Mouse (Mus musculus) 3134 (cell line): ENCODE measurements around the gene Ndst4.

Experiments
- DNase-seq: peaks from one replicate; pipeline ENCODE4 v3.0.0-alpha.2; 2011; ENCODE audit warnings: low spot score; ENCODE audit not compliant: insufficient read length; ENCODE audit errors: extremely low read depth

Gene Ndst4

DNA sequence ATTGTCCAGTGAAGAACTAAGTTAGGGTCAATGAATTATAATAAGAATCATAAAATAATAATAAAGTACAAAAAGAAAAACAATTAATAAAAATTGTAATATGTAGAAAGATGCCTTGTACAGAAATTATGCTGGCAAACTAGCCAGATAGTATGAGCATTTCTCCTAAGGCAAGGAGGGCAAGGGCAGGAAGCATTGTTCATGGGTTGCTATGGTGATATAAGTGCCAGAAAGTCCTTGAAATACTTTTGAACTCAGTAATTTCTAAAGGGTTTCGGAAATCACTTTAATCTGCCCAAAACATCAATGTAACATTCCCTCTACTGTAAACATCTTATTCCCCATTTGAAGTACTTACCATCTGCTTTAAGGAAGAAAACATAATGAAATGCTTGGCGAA is 319.1 kb downstream of the Ndst4 start:
- no peak for DNase-seq

DNA sequence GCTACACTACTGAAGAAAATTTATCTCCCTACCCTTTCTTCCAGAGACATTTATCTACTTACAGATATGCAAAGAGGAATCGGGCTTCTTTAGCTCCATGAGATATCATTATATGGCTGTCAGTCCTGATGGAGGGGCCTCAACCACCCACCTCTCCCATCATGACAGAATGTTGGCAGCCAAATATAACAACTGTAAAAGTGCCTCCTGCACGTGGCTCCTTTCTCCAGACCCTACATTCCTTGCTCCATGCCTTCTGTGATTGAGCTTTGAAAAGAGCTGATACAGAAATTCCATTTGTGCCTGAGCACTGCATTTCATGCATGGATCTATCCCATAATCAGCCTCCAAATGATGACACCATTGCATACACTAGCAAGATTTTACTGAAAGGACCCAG is 331.1 kb downstream of the Ndst4 start:
- no peak for DNase-seq

DNA sequence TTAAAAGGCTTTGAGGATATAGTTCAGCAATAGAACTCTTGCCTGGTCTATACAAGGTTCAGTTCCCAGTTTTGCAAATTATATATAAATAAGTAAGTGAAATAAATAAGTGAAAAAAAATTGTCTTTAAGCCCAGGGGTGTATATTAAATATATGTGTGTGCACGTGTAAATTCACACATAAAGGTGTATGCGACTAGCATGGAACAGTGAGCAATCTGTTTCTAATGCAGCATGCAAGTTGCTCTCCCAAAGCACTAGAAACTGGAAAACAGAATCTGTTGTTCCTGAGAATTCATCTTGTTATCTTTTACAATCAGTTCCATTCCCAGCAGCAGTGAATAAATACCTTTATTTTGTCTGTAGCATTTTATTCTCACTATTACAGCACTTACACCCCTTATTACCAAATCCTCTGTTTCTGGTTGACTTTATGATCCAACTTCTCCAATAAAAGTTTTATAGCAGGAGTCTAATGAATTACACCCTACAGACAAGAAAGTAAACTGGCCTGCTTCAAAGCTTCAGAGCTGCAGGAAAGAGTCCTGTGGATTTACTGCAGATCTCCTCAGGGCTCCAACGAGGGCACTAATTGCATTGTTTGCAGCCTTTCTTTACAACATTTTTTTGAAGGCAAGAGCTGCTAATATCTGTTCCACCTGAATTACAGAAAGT is 340.7 kb downstream of the Ndst4 start:
- no peak for DNase-seq

DNA sequence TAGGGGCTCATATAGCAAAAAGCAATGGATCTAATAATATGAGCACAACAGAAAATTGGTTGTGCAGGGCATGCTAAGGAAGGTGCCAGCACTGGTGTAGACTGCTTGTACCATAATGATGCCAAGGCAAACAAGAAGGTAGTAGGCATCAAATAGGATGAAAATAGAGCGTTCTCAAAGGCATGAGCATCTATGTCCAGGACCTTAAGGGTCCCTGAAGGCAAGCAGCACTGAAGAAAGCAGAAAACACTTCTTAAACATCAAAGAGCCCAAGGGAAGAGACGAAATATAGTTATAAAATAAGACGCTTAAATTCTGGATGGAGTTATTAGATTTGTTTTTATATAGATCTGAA is 341.2 kb downstream of the Ndst4 start:
- no peak for DNase-seq

DNA sequence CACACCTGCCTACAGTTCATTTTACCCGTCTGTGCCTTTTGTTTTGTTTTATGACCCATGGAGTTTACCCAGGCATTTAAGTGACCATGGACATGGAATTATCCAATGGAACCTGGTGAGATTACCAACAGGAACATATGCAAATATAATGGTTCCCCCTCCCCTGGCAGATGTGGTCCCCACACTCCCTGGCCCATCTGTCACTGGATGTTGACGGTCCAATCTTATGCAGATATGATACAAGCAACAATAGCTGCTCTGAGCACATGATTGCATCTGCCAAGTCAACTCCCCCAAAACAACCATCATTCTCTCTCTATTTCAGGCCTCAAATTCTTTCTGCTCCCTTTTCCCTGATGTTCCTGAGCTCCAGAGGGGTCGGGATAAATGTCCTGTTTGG is 342.5 kb downstream of the Ndst4 start:
- DNase-seq = no peak

DNA sequence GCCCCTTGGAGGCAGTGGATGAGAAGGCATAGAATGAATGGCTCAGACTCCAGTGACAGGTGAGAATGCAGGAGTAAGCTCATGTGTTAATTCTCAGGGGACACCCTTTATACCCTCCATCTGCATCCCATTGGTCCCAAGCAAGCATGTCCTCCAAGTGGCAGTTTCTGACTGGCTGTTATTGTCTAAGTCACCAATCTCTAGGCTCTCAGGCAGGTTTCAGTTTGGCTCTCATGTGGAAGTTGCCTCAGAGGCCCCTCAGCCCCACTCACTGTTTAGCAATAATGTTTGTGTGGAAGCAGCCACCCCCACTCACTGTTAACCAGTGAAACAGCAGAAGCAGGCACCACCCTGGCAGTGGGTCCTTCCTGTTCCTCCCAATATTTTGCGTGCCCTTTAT is 353.0 kb downstream of the Ndst4 start:
- DNase-seq = no peak

DNA sequence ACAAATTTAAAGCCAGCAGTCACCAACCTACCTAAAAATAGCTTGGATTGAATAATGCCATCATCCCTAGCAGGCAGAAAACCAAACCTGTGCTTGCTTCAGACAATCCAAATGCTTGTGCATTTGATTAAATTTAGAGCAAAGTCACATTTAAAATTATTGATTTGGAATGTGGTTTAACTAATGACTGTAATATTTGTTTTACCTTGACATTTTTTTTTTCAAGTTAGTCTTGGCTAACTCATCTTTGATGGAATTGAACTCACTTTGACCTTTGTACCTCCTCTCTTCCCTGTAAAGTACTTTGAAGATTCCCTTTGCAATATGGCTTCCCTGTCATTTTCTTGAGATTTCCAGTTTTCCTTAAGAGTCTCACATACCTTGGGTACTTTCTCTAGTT is 356.8 kb downstream of the Ndst4 start:
- no peak for DNase-seq
